Mouse (Mus musculus) hindbrain, embryonic 16.5 days (tissue): ENCODE measurements around the gene 2410131K14Rik. TPM values are rescaled to one million over a fixed set of nuclear protein-coding genes. Genes with fewer than 3 reads are reported as not detected.

Experiments
- ATAC-seq: fragments of 200-750 bp; cut with Nextera tagmentation; 2 replicates; pipeline ENCODE4 v1.8.0; 2017; ENCODE audit warnings: moderate TSS enrichment, moderate library complexity
- H3K27ac ChIP-seq: fragments of 300-500 bp; sonication (generic); 2 replicates; pipeline ENCODE4 v1.5.1; 2014; ENCODE audit warnings: low read depth, mild to moderate bottlenecking, control low read depth, low read length, moderate library complexity
- H3K27me3 ChIP-seq: fragments of 300-500 bp; sonication (generic); replicated peaks from 2 replicates; pipeline ENCODE4 v1.6.1; 2014; ENCODE audit warnings: low read length; ENCODE audit not compliant: control insufficient read depth, insufficient read depth
- H3K36me3 ChIP-seq: fragments of 300-500 bp; sonication (generic); 2 replicates; pipeline ENCODE4 v1.6.1; 2014; ENCODE audit warnings: mild to moderate bottlenecking, low read length, moderate library complexity, mixed read lengths; ENCODE audit not compliant: control insufficient read depth, insufficient read depth
- H3K4me1 ChIP-seq: fragments of 300-500 bp; sonication (generic); 2 replicates; pipeline ENCODE4 v1.6.1; 2014; ENCODE audit warnings: low read depth, low read length; ENCODE audit not compliant: control insufficient read depth, insufficient read depth
- H3K4me2 ChIP-seq: fragments of 300-500 bp; sonication (generic); 2 replicates; pipeline ENCODE4 v1.6.1; 2014; ENCODE audit warnings: mild to moderate bottlenecking, low read length, control low read depth, moderate library complexity
- H3K4me3 ChIP-seq: fragments of 300-500 bp; sonication (generic); 2 replicates; pipeline ENCODE4 v1.5.1; 2014; ENCODE audit warnings: mild to moderate bottlenecking, low read length, control low read depth, moderate library complexity
- H3K9ac ChIP-seq: fragments of 300-500 bp; sonication (generic); 2 replicates; pipeline ENCODE4 v1.6.1; 2014; ENCODE audit warnings: low read depth, mild to moderate bottlenecking, control low read depth, low read length, moderate library complexity
- H3K9me3 ChIP-seq: fragments of 300-500 bp; sonication (generic); 2 replicates; pipeline ENCODE4 v1.6.1; 2014; ENCODE audit warnings: mild to moderate bottlenecking, low read length, moderate library complexity; ENCODE audit not compliant: control insufficient read depth
- WGBS: fragments of 180-500 bp; shearing (Covaris S2); extraction: QIAGEN DNeasy Blood & Tissue Kit; methylation state at CpG from one replicate; pipeline ENCODE4 v1.1.7; 2014; 5-methylcytosine and 5-hydroxymethylcytosine counted together
- polyA plus RNA-seq: library from polyadenylated mRNA; unstranded; fragments of >200 nt; fragmentation: Nextera tagmentation; extraction: Ambion mirVana; gene quantifications from 2 replicates; pipeline ENCODE4 v1.2.1, GENCODE M21; 2015

2410131K14Rik gene
- polyA plus RNA-seq, 1 experiment from 2014 or later = 18.1 TPM

GRCm38 (mm10) chr5:118268987-118269386, 24.0 kb downstream of the 2410131K14Rik start:
- ATAC-seq = peak; percentile 90
- Histone ChIP-seq H3K4me2 (peak overlapping the region; percentile 55), H3K36me3 (no peaks in the 10 kb centered on the region), H3K9me3 (no peaks in the 10 kb centered on the region), H3K27me3 (0 out of 2 replicates have a peak, but pooled peaks cover 2% of the 10 kb centered on the region), H3K27ac (no peak overlapping the region), H3K4me1 (peaks cover 12% of the 10 kb centered on the region), H3K4me3 (peak overlapping the region; percentile 21; the same call in 1 of the 2 replicates), H3K9ac (peak overlapping the region; percentile 60)
- under 1% methylated on average over 13 of the region's 13 CpGs for WGBS

GRCm38 (mm10) chr5:118271449-118272110, 26.6 kb downstream of the 2410131K14Rik start:
- Histone ChIP-seq H3K4me2 (no peak overlapping the region), H3K27me3 (0 out of 2 replicates have a peak, but pooled peaks cover 2% of the 10 kb centered on the region), H3K27ac (no peak overlapping the region), H3K36me3 (no peaks in the 10 kb centered on the region), H3K9me3 (no peaks in the 10 kb centered on the region), H3K4me1 (peaks cover 28% of the 10 kb centered on the region), H3K9ac (no peak overlapping the region), H3K4me3 (no peak overlapping the region)
- no peak for ATAC-seq
- 68% methylated on average over 10 of the region's 10 CpGs for WGBS

GRCm38 (mm10) chr5:118273446-118273845, 28.4 kb downstream of the 2410131K14Rik start:
- ATAC-seq = no peak
- no peaks in the 10 kb centered on the region for H3K9me3 ChIP-seq
- H3K4me1 ChIP-seq = peaks cover 32% of the 10 kb centered on the region
- WGBS = 45% methylated on average over 7 of the region's 7 CpGs
- H3K36me3 ChIP-seq = no peaks in the 10 kb centered on the region
- no peak overlapping the region for H3K27ac ChIP-seq
- no peak overlapping the region for H3K4me3 ChIP-seq
- H3K27me3 ChIP-seq = 0 out of 2 replicates have a peak, but pooled peaks cover 2% of the 10 kb centered on the region
- no peak overlapping the region for H3K4me2 ChIP-seq
- H3K9ac ChIP-seq = no peak overlapping the region

- Histone ChIP-seq H3K9me3 (no peaks in the 10 kb centered on the region), H3K4me2 (peak overlapping the region; percentile 22; the same call in 1 of the 2 replicates), H3K27me3 (0 out of 2 replicates have a peak, but pooled peaks cover 2% of the 10 kb centered on the region), H3K9ac (peak overlapping the region; percentile 19; the same call in 1 of the 2 replicates), H3K36me3 (no peaks in the 10 kb centered on the region), H3K27ac (no peak overlapping the region), H3K4me3 (no peak overlapping the region), H3K4me1 (peaks cover 28% of the 10 kb centered on the region)
- 9% methylated on average over 9 of the region's 9 CpGs for WGBS
- ATAC-seq = peak; percentile 68; the same call in 1 of the 2 replicates
These were observed 29.5 kb downstream of the 2410131K14Rik start for GRCm38 (mm10) chr5:118274546-118274945.

GRCm38 (mm10) chr5:118276281-118276680, 31.3 kb downstream of the 2410131K14Rik start:
- no peak overlapping the region for H3K27ac ChIP-seq
- no peak for ATAC-seq
- no peak overlapping the region for H3K9ac ChIP-seq
- 20% methylated on average over 7 of the region's 7 CpGs for WGBS
- no peaks in the 10 kb centered on the region for H3K36me3 ChIP-seq
- H3K4me1 ChIP-seq = peaks cover 28% of the 10 kb centered on the region
- H3K4me2 ChIP-seq = no peak overlapping the region
- no peak overlapping the region for H3K4me3 ChIP-seq
- H3K27me3 ChIP-seq = 0 out of 2 replicates have a peak, but pooled peaks cover 2% of the 10 kb centered on the region
- H3K9me3 ChIP-seq = no peaks in the 10 kb centered on the region

GRCm38 (mm10) chr5:118276711-118277110, 31.7 kb downstream of the 2410131K14Rik start:
- no peak overlapping the region for H3K27ac ChIP-seq
- 0 out of 2 replicates have a peak, but pooled peaks cover 2% of the 10 kb centered on the region for H3K27me3 ChIP-seq
- H3K4me2 ChIP-seq = no peak overlapping the region
- 20% methylated on average over 8 of the region's 8 CpGs for WGBS
- H3K4me1 ChIP-seq = peaks cover 28% of the 10 kb centered on the region
- no peak for ATAC-seq
- H3K9me3 ChIP-seq = no peaks in the 10 kb centered on the region
- no peak overlapping the region for H3K4me3 ChIP-seq
- no peak overlapping the region for H3K9ac ChIP-seq
- no peaks in the 10 kb centered on the region for H3K36me3 ChIP-seq

- Histone ChIP-seq H3K4me2 (no peak overlapping the region), H3K36me3 (no peaks in the 10 kb centered on the region), H3K9ac (no peak overlapping the region), H3K9me3 (no peaks in the 10 kb centered on the region), H3K27ac (no peak overlapping the region), H3K27me3 (no peaks in the 10 kb centered on the region), H3K4me3 (no peak overlapping the region), H3K4me1 (peaks cover 28% of the 10 kb centered on the region)
- no peak for ATAC-seq
- WGBS = 92% methylated on average over 18 of the region's 18 CpGs
These were observed 32.9 kb downstream of the 2410131K14Rik start for GRCm38 (mm10) chr5:118277741-118278495.

GRCm38 (mm10) chr5:118291453-118291852, 46.4 kb downstream of the 2410131K14Rik start:
- H3K27me3 ChIP-seq = no peaks in the 10 kb centered on the region
- H3K36me3 ChIP-seq = no peaks in the 10 kb centered on the region
- no peak overlapping the region for H3K9ac ChIP-seq
- ATAC-seq = no peak
- no peaks in the 10 kb centered on the region for H3K4me1 ChIP-seq
- no peak overlapping the region for H3K4me2 ChIP-seq
- H3K9me3 ChIP-seq = no peaks in the 10 kb centered on the region
- 84% methylated on average over 4 of the region's 4 CpGs for WGBS
- H3K4me3 ChIP-seq = no peak overlapping the region
- no peak overlapping the region for H3K27ac ChIP-seq

GRCm38 (mm10) chr5:118292476-118292875, 47.4 kb downstream of the 2410131K14Rik start:
- Histone ChIP-seq H3K27ac (no peak overlapping the region), H3K4me3 (no peak overlapping the region), H3K36me3 (no peaks in the 10 kb centered on the region), H3K27me3 (no peaks in the 10 kb centered on the region), H3K9ac (no peak overlapping the region), H3K4me2 (no peak overlapping the region), H3K4me1 (no peaks in the 10 kb centered on the region; the same call in 1 of the 2 replicates), H3K9me3 (no peaks in the 10 kb centered on the region)
- 51% methylated on average over 4 of the region's 4 CpGs for WGBS
- no peak for ATAC-seq
